Mouse (Mus musculus) layer of hippocampus, adult 11-12 months (tissue): ENCODE measurements at regions not wholly inside any gene's neighbourhood (a gene's known extent, or its start where the extent isn't known, plus 50 kb on each side); places are given as distances from the start of the nearest gene placed in this dataset.

Source experiments
- DNase-seq: peaks from one replicate; pipeline ENCODE4 v3.0.0; 2022; ENCODE audit warnings: low spot score

DNA sequence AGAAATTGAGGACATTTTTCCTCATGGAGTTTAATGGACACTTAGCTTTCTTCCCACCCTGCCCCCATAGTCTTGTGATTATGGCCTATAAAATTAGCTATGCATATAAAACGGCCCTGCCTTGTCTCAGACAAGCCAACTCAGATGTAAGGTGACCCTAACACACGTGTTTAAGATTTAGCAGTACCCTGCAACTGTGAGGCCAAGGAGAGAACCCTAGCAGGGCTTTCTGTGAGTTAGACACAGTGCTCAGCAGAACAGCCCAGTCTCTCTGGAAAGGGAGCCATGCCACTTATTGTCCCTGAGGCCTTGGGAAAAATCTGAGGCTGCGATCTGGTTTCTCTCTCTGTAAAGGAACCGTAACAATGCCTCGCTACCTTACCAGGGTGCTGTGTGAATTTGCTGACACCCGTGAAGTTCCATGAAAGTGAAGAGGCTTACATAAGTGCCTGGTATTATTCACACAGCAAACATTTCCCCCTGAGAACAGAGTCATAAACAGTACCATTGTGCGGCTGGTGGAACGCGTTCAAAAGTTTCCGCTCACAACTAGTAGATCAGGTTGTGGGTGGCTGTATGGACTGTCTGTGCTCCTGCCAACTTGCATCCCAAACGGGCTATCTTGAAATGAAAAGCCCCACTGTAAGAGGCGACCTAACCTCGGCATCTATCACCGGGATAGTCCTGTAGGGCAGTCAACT is 162.3 kb upstream of the Ankrd55 start:
- DNase-seq: no peak

DNA sequence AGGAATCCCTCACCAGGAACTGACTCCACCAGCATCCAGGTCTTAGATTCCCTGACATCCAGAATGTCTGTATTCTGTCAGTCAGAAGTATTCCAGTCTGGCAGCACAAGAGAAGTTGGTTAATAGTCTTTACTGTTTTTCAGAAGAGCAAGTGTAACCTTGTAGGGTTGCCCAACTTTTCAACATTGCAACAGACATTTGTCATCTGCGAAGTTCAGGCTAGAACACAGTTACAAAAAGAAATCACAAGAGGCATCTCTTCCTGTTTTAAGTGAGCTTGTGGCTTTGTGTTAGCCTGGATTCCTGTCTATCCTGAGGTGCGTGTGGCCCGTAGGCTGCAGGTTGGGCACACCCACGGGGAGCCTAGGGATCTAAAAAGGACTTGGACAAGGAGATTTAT is 158.0 kb upstream of the Ankrd55 start:
- DNase-seq: no peak

- DNase-seq: no peak
Observed at GRCm38 (mm10) chr13:112130774-112131173, 157.5 kb upstream of the Ankrd55 start.

- DNase-seq: peak; percentile 19
Observed at GRCm38 (mm10) chr13:112131191-112131590, 157.1 kb upstream of the Ankrd55 start.

DNA sequence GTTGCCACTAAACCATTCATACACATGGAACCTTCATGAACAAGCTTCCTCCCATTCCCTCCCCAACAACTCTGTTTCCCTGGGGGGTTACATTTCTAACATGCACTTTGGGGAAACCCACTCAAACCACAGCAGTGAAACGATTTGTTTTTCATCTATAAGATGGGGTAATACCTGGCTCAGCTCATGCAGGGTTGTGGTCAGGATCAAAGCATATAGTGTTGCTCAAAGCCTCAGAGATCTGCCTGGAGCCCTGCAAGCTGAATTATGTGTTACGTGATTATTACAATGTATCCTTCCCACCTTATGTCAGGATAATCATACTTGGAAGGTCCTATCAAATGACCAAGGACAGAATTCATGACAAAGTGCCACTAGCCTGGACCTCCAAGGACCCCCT is 154.5 kb upstream of the Ankrd55 start:
- DNase-seq: no peak

DNA sequence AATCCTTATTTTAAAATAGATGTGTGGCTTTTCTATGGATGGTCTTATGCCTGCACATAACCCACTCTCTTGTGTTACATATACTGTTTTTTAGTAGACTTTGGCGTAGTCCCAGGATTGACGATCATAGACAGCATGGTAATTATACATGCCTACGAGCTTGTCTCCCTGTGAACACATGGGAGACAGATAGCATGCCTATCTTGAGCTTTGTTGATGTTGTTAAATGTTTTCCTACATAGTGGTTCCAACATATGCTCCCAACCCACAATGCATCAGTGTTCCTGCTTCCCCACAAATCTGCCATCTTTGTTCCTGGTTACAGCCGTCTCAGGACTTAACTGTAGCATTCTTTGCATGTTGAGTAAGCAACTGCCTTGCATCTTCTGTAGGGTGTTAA is 153.6 kb upstream of the Ankrd55 start:
- no peak for DNase-seq

DNA sequence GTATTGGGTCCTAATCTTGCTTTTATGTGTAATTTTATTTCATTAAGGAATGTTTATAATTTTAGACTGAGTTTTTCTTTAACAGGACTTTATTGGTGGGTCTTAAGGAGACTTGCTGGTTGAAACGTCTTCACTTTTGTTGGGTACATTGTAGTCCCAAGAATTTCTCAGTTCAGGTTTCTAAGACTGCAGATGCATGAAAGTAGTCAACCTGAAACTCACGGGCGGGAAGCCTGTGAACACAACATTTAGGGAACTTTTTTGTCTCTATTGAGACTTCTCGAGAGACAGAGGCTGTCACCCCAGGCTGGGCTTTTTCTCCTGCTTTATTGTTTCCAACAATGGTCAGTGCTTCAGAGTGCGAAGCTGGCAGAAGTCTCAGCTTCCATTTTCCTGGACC is 152.5 kb upstream of the Ankrd55 start:
- DNase-seq: no peak

DNA sequence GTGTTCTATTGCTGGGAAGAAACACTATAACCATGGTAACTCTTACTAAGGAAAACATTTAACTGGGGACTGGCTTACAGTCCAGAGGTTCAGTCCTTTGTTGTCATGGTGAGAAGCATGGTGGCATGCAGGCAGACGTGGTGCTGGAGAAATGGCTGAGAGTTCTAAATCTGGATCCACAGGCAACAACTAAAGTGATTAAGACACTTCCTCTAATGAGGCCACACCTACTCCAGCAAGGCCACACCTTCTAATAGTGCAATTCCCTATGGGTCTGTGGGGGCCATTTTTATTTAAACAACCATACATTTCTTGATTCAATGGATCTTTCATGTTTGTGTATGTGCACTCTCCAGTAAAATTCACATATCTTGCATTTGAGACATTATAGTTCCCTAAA is 151.4 kb upstream of the Ankrd55 start:
- no peak for DNase-seq

DNA sequence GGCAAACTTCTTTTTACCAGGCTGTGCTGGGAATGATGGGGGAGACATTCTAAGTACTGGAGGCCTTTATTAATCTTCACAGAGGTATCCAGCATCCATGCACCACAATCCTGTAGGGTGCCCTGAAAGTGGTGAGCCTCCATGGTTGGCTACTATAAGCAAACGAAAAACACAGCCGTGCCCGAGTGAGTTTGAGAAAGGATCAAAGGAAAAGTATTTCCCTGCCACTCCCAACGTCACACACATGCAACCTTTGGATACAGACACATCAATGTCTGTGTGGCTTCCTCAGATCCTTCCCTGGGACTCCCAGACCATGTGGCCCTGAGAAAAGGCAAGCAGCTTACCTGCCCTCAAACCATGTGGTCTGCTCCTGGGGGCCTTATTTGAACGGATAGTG is 147.4 kb upstream of the Ankrd55 start:
- no peak for DNase-seq

GRCm38 (mm10) chr13:112144393-112145348 is 143.6 kb upstream of the Ankrd55 start:
- DNase-seq: no peak

GRCm38 (mm10) chr13:112152614-112153550 is 135.4 kb upstream of the Ankrd55 start:
- no peak for DNase-seq

DNA sequence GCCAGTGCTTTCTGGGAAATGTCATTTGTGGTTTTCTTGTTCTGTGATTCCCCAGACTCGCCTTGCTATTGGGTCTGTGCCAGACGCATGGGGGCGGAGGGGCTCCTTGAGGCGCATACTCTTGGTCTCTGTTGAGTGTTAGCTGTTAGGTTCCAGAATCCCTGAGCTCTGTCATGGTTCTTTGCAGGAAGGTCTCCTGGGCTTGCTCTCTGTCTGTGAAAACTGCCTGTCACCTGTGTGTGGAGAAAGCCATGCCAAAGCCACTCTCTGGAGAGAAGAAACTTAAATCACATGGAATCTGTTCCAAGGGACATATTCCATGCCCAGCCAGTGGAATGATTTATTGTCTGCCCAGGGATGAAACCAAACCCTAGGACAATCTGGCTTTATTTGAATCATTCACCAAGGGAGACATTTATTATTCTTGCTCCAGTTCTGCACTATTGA is 134.5 kb upstream of the Ankrd55 start:
- no peak for DNase-seq

DNA sequence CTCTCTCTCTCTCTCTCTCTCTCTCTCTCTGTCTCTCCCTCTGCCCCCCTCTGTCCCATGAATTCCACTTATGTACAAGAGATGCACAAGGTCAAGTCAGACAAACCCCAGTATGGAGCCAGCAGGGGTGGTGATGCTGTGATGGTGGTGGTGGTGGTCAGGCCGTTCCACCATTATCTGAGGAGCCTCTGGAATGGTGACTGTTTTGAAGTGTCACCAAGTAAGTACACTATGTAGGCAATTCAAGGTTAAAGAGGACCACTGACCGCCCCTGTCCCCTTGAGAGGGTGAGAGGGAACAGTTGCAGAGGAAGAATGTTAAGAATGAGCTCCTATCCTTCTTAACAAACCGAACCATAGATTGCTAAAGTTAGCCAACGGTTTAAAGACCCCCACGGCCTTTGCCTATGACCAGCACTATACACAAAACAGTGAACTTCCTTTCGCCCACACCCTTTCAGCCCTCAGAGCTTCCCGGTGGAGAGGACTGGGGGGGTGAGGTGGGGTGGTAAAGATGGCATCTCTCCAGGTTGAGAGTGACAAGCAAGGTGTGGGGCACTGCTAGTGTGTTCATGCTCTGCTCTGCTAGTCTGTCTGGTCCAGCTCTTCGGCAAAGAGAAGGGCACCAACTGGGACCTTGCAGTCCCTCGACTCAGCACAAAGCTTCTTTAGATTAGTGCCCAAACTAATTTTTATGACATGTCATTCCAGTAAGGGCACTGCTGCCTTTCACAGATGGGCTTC is 128.7 kb upstream of the Ankrd55 start:
- DNase-seq: no peak

GRCm38 (mm10) chr13:112160173-112160641 is 128.0 kb upstream of the Ankrd55 start:
- DNase-seq: no peak

GRCm38 (mm10) chr13:112160726-112161125 is 127.5 kb upstream of the Ankrd55 start:
- no peak for DNase-seq

DNA sequence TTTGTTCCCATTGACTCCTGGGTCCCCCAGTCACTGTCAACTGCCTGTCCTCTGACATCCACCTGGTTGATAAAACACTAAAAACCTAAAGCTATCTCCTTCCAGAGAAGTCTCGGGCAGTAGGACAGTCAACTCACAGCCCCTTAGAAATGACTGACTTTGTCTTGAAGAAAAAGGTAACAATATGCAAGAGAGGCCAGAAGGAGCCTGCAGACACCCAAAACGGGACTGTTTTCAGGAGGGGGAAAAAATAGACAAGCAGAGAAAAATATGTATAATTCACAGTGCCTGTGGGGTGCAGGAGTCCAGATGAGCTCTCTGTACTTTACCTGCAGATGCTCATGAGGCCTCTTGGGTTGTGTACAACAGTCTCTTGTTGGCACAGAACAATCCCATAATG is 126.4 kb upstream of the Ankrd55 start:
- no peak for DNase-seq

DNA sequence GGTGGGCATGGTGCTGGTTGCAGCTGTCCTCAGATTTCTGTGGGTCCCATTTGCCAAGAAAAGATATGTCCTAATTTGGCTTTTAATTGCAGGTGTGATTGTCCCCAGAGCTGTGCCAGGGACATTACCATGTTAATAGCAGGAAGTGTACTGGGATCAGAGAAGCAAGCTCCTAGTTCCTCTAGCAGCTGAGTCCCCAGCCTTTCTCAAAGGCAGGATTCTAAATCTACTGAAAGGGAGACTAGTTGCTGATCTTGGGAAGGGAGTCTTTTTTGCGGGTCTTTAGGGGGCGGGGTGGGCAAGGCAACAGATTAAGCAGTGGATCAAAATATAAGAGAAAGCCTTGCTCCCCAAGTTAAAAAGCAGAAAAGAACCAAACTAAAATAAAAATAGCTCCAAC is 122.3 kb upstream of the Ankrd55 start:
- DNase-seq: no peak

- peak; percentile 17 for DNase-seq
Observed at GRCm38 (mm10) chr13:112166338-112166802, 121.9 kb upstream of the Ankrd55 start.

GRCm38 (mm10) chr13:112168468-112168867 is 119.8 kb upstream of the Ankrd55 start:
- DNase-seq: no peak

DNA sequence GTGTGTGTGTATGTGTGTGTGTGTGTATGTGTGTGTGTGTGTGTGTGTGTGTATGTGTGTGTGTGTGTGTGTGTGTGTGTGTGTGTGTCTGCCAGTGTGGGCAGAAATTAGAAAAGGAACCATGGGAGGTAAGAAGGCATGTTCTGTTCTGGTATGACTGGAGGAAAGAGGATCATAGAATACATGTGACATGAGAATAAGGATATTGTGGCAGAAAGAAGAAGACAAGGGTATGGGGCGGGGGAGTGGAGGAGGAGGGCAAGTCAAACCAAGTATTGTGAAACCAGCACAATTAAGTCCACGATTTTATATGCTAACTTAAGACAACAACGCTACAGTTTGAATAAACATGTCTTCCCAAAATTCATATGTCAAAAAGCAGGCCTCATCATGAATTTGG is 117.4 kb upstream of the Ankrd55 start:
- DNase-seq: no peak
